Mouse (Mus musculus): ENCODE measurements around the gene Mpig6b. TPM values are rescaled to one million over a fixed set of nuclear protein-coding genes. Genes with fewer than 3 reads are reported as not detected.
A peak's percentile ranks its signal among the peaks of the same experiment; 100 is the strongest.

Mpig6b gene
- polyA plus RNA-seq, 1 experiment from 2014 or later = 0.56 TPM

GRCm38 (mm10) chr17:35018171-35018570, 47.8 kb downstream of the Mpig6b start:
- ATAC-seq = no peak
- WGBS = 74% methylated on average over 3 of the region's 3 CpGs
- H3K4me2 ChIP-seq = no peak overlapping the region
- 0 out of 2 replicates have a peak overlapping the region, but pooled peaks have one; percentile 21 for H3K9ac ChIP-seq
- H3K4me1 ChIP-seq = peaks cover 14% of the 10 kb centered on the region
- H3K36me3 ChIP-seq (ENCODE audit: poor library complexity, severe bottlenecking) = peaks cover 47% of the 10 kb centered on the region
- no peak overlapping the region for H3K27ac ChIP-seq
- H3K27me3 ChIP-seq = no peaks in the 10 kb centered on the region
- no peak overlapping the region for H3K4me3 ChIP-seq
- H3K9me3 ChIP-seq (replicated peaks) = no peaks in the 10 kb centered on the region

GRCm38 (mm10) chr17:35017706-35018030, 48.3 kb downstream of the Mpig6b start:
- Histone ChIP-seq H3K4me1 (peaks cover 14% of the 10 kb centered on the region), H3K4me3 (no peak overlapping the region), H3K27ac (no peak overlapping the region), H3K9ac (peak overlapping the region; percentile 21; the same call in 1 of the 2 replicates), H3K36me3 (ENCODE audit: poor library complexity, severe bottlenecking) (peaks cover 52% of the 10 kb centered on the region), H3K9me3 (replicated peaks) (no peaks in the 10 kb centered on the region), H3K27me3 (no peaks in the 10 kb centered on the region), H3K4me2 (no peak overlapping the region)
- no peak for ATAC-seq
- 75% methylated on average over 14 of the region's 14 CpGs for WGBS

- Histone ChIP-seq H3K4me1 (peaks cover 14% of the 10 kb centered on the region), H3K27me3 (no peaks in the 10 kb centered on the region), H3K9ac (peak overlapping the region; percentile 46), H3K27ac (peak overlapping the region; percentile 44), H3K4me3 (no peak overlapping the region), H3K4me2 (no peak overlapping the region), H3K36me3 (ENCODE audit: poor library complexity, severe bottlenecking) (peaks cover 58% of the 10 kb centered on the region), H3K9me3 (replicated peaks) (no peaks in the 10 kb centered on the region)
- WGBS = 77% methylated on average over 10 of the region's 10 CpGs
- 0 out of 2 replicates have a peak, but pooled peaks have one; percentile 3 for ATAC-seq
Measured at GRCm38 (mm10) chr17:35016791-35017705, 48.9 kb downstream of the Mpig6b start.

GRCm38 (mm10) chr17:35016376-35016775, 49.6 kb downstream of the Mpig6b start, which contains the start of gene Vwa7:
TSS of gene Vwa7 (plus strand) at chr17:35016579.
- peak within 1 kb of the TSS; percentile 44 for H3K27ac ChIP-seq
- peaks cover 65% of the 10 kb centered on the region for H3K36me3 ChIP-seq (ENCODE audit: poor library complexity, severe bottlenecking)
- 38% methylated on average over 12 of the region's 12 CpGs for WGBS
- H3K4me3 ChIP-seq = no peak within 1 kb of the TSS
- ATAC-seq = peak; percentile 71
- H3K9ac ChIP-seq = peak within 1 kb of the TSS; percentile 46
- H3K27me3 ChIP-seq = no peaks in the 10 kb centered on the region
- H3K4me1 ChIP-seq = peaks cover 11% of the 10 kb centered on the region
- 0 out of 2 replicates have a peak within 1 kb of the TSS, but pooled peaks have one; percentile 10 for H3K4me2 ChIP-seq
- H3K9me3 ChIP-seq (replicated peaks) = no peaks in the 10 kb centered on the region

- Histone ChIP-seq H3K27me3 (no peaks in the 10 kb centered on the region), H3K4me2 (no peak overlapping the region), H3K4me3 (no peak overlapping the region), H3K27ac (no peak overlapping the region), H3K36me3 (ENCODE audit: poor library complexity, severe bottlenecking) (peaks cover 76% of the 10 kb centered on the region), H3K9me3 (replicated peaks) (no peaks in the 10 kb centered on the region), H3K9ac (0 out of 2 replicates have a peak overlapping the region, but pooled peaks have one; percentile 18), H3K4me1 (peaks cover 9% of the 10 kb centered on the region)
- ATAC-seq = no peak
- 91% methylated on average over 16 of the region's 16 CpGs for WGBS
Measured at GRCm38 (mm10) chr17:35015296-35015695, 50.7 kb downstream of the Mpig6b start.

- Histone ChIP-seq H3K4me1 (peaks cover 9% of the 10 kb centered on the region), H3K9me3 (replicated peaks) (no peaks in the 10 kb centered on the region), H3K36me3 (ENCODE audit: poor library complexity, severe bottlenecking) (peaks cover 96% of the 10 kb centered on the region), H3K4me3 (no peak overlapping the region), H3K27me3 (no peaks in the 10 kb centered on the region), H3K4me2 (no peak overlapping the region), H3K27ac (no peak overlapping the region), H3K9ac (no peak overlapping the region)
- no peak for ATAC-seq
- WGBS = 86% methylated on average over 6 of the region's 6 CpGs
Measured at GRCm38 (mm10) chr17:35013221-35013620, 52.8 kb downstream of the Mpig6b start.

Other genes starting within 250 kb of the Mpig6b start
- gene Stk19, start 229.2 kb downstream of the Mpig6b start, polyA plus RNA-seq (2015; fragmentation: Nextera tagmentation; extraction: Ambion mirVana) = 36.6 and 40.0 TPM in 2 replicates
- gene Dxo, start 229.2 kb downstream of the Mpig6b start, polyA plus RNA-seq (2015; fragmentation: Nextera tagmentation; extraction: Ambion mirVana) = 68.6 and 75.7 TPM in 2 replicates
- 50.1 and 57.9 TPM in 2 replicates for gene Skiv2l, start 216.0 kb downstream of the Mpig6b start, polyA plus RNA-seq (2015; fragmentation: Nextera tagmentation; extraction: Ambion mirVana)
- 106 and 109 TPM in 2 replicates for gene Nelfe, start 215.8 kb downstream of the Mpig6b start, polyA plus RNA-seq (2015; fragmentation: Nextera tagmentation; extraction: Ambion mirVana)
- gene Cfb, start 203.7 kb downstream of the Mpig6b start, polyA plus RNA-seq (2015; fragmentation: Nextera tagmentation; extraction: Ambion mirVana) = 1.9 and 2.0 TPM in 2 replicates
- gene Zbtb12, start 186.7 kb downstream of the Mpig6b start, polyA plus RNA-seq (2015; fragmentation: Nextera tagmentation; extraction: Ambion mirVana) = 7.8 and 9.7 TPM in 2 replicates
- not detected in 2 replicates for gene Gm20547, start 184.1 kb downstream of the Mpig6b start, polyA plus RNA-seq (2015; fragmentation: Nextera tagmentation; extraction: Ambion mirVana)
- gene C2, start 167.9 kb downstream of the Mpig6b start, polyA plus RNA-seq (2015; fragmentation: Nextera tagmentation; extraction: Ambion mirVana) = 0.74 and 1.4 TPM in 2 replicates
- gene Ehmt2, start 167.7 kb downstream of the Mpig6b start, polyA plus RNA-seq (2015; fragmentation: Nextera tagmentation; extraction: Ambion mirVana) = 97.9 and 107 TPM in 2 replicates
- gene Slc44a4, start 151.7 kb downstream of the Mpig6b start, polyA plus RNA-seq (2015; fragmentation: Nextera tagmentation; extraction: Ambion mirVana) = not detected in 2 replicates
- gene Neu1, start 134.9 kb downstream of the Mpig6b start, polyA plus RNA-seq (2015; fragmentation: Nextera tagmentation; extraction: Ambion mirVana) = 18.0 and 18.7 TPM in 2 replicates
- gene Hspa1b, start 106.9 kb downstream of the Mpig6b start, polyA plus RNA-seq (2015; fragmentation: Nextera tagmentation; extraction: Ambion mirVana) = 0.10 and 0.12 TPM in 2 replicates
- not detected in 2 replicates for gene Gm20481, start 96.3 kb downstream of the Mpig6b start, polyA plus RNA-seq (2015; fragmentation: Nextera tagmentation; extraction: Ambion mirVana)
- gene Hspa1a, start 94.0 kb downstream of the Mpig6b start, polyA plus RNA-seq (2015; fragmentation: Nextera tagmentation; extraction: Ambion mirVana) = 1.5 and 1.6 TPM in 2 replicates
- gene Hspa1l, start 93.5 kb downstream of the Mpig6b start, polyA plus RNA-seq (2015; fragmentation: Nextera tagmentation; extraction: Ambion mirVana) = 1.00 and 1.3 TPM in 2 replicates
- 203 and 213 TPM in 2 replicates for gene Lsm2, start 84.3 kb downstream of the Mpig6b start, polyA plus RNA-seq (2015; fragmentation: Nextera tagmentation; extraction: Ambion mirVana)
- gene Vars, start 65.2 kb downstream of the Mpig6b start, polyA plus RNA-seq (2015; fragmentation: Nextera tagmentation; extraction: Ambion mirVana) = 88.4 and 104 TPM in 2 replicates
- 0.18 and 0.20 TPM in 2 replicates for gene Vwa7, start 49.6 kb downstream of the Mpig6b start, polyA plus RNA-seq (2015; fragmentation: Nextera tagmentation; extraction: Ambion mirVana)
- gene Sapcd1, start 38.2 kb downstream of the Mpig6b start, polyA plus RNA-seq (2015; fragmentation: Nextera tagmentation; extraction: Ambion mirVana) = 7.2 and 7.8 TPM in 2 replicates
- 4.5 and 5.9 TPM in 2 replicates for gene Msh5, start 19.4 kb downstream of the Mpig6b start, polyA plus RNA-seq (2015; fragmentation: Nextera tagmentation; extraction: Ambion mirVana)
- gene Clic1, start 16.2 kb downstream of the Mpig6b start, polyA plus RNA-seq (2015; fragmentation: Nextera tagmentation; extraction: Ambion mirVana) = 141 and 147 TPM in 2 replicates
- 543 and 566 TPM in 2 replicates for gene Ddah2, start 7.1 kb downstream of the Mpig6b start, polyA plus RNA-seq (2015; fragmentation: Nextera tagmentation; extraction: Ambion mirVana)
- gene Ly6g6c, start 796 bp downstream of the Mpig6b start, polyA plus RNA-seq (2015; fragmentation: Nextera tagmentation; extraction: Ambion mirVana) = not detected in 2 replicates
- 1.7 and 2.3 TPM in 2 replicates for gene Ly6g6e, start 10.7 kb upstream of the Mpig6b start, polyA plus RNA-seq (2015; fragmentation: Nextera tagmentation; extraction: Ambion mirVana)
- gene Ly6g6d, start 11.9 kb upstream of the Mpig6b start, polyA plus RNA-seq (2015; fragmentation: Nextera tagmentation; extraction: Ambion mirVana) = 0.58 and 0.81 TPM in 2 replicates
- gene Ly6g6f, start 19.4 kb upstream of the Mpig6b start, polyA plus RNA-seq (2015; fragmentation: Nextera tagmentation; extraction: Ambion mirVana) = 0.25 TPM in 1 of 2 replicates, not detected in the other
- 74.9 and 77.6 TPM in 2 replicates for gene Abhd16a, start 23.1 kb upstream of the Mpig6b start, polyA plus RNA-seq (2015; fragmentation: Nextera tagmentation; extraction: Ambion mirVana)
- not detected in 2 replicates for gene Ly6g5c, start 42.1 kb upstream of the Mpig6b start, polyA plus RNA-seq (2015; fragmentation: Nextera tagmentation; extraction: Ambion mirVana)
- 1.2 and 1.3 TPM in 2 replicates for gene Ly6g5b, start 49.2 kb upstream of the Mpig6b start, polyA plus RNA-seq (2015; fragmentation: Nextera tagmentation; extraction: Ambion mirVana)
- gene Gpank1, start 55.3 kb upstream of the Mpig6b start, polyA plus RNA-seq (2015; fragmentation: Nextera tagmentation; extraction: Ambion mirVana) = 32.4 and 33.3 TPM in 2 replicates
- 339 and 356 TPM in 2 replicates for gene Csnk2b, start 55.9 kb upstream of the Mpig6b start, polyA plus RNA-seq (2015; fragmentation: Nextera tagmentation; extraction: Ambion mirVana)
- 8.3 and 8.6 TPM in 2 replicates for gene D17H6S53E, start 60.2 kb upstream of the Mpig6b start, polyA plus RNA-seq (2015; fragmentation: Nextera tagmentation; extraction: Ambion mirVana)
- gene Apom, start 65.9 kb upstream of the Mpig6b start, polyA plus RNA-seq (2015; fragmentation: Nextera tagmentation; extraction: Ambion mirVana) = 0.93 and 0.99 TPM in 2 replicates
- gene Bag6, start 69.0 kb upstream of the Mpig6b start, polyA plus RNA-seq (2015; fragmentation: Nextera tagmentation; extraction: Ambion mirVana) = 82.5 and 82.6 TPM in 2 replicates
- 213 TPM in 2 replicates for gene Prrc2a, start 98.7 kb upstream of the Mpig6b start, polyA plus RNA-seq (2015; fragmentation: Nextera tagmentation; extraction: Ambion mirVana)
- gene Aif1, start 109.9 kb upstream of the Mpig6b start, polyA plus RNA-seq (2015; fragmentation: Nextera tagmentation; extraction: Ambion mirVana) = 5.6 and 6.0 TPM in 2 replicates
- gene Lst1, start 122.3 kb upstream of the Mpig6b start, polyA plus RNA-seq (2015; fragmentation: Nextera tagmentation; extraction: Ambion mirVana) = 3.5 and 4.2 TPM in 2 replicates
- gene Ltb, start 128.3 kb upstream of the Mpig6b start, polyA plus RNA-seq (2015; fragmentation: Nextera tagmentation; extraction: Ambion mirVana) = 0.20 TPM in 1 of 2 replicates, not detected in the other
- gene Tnf, start 135.8 kb upstream of the Mpig6b start, polyA plus RNA-seq (2015; fragmentation: Nextera tagmentation; extraction: Ambion mirVana) = not detected in 2 replicates
- gene Lta, start 139.2 kb upstream of the Mpig6b start, polyA plus RNA-seq (2015; fragmentation: Nextera tagmentation; extraction: Ambion mirVana) = 0.16 TPM in 1 of 2 replicates, not detected in the other
- gene Gm16181, start 154.7 kb upstream of the Mpig6b start, polyA plus RNA-seq (2015; fragmentation: Nextera tagmentation; extraction: Ambion mirVana) = 0.37 and 0.59 TPM in 2 replicates
- 20.8 and 24.3 TPM in 2 replicates for gene Atp6v1g2, start 167.5 kb upstream of the Mpig6b start, polyA plus RNA-seq (2015; fragmentation: Nextera tagmentation; extraction: Ambion mirVana)
- 10.5 and 11.2 TPM in 2 replicates for gene Nfkbil1, start 169.6 kb upstream of the Mpig6b start, polyA plus RNA-seq (2015; fragmentation: Nextera tagmentation; extraction: Ambion mirVana)
- gene Ddx39b, start 175.6 kb upstream of the Mpig6b start, polyA plus RNA-seq (2015; fragmentation: Nextera tagmentation; extraction: Ambion mirVana) = 592 and 632 TPM in 2 replicates
- gene H2-D1, start 196.5 kb upstream of the Mpig6b start, polyA plus RNA-seq (2015; fragmentation: Nextera tagmentation; extraction: Ambion mirVana) = 37.7 and 45.8 TPM in 2 replicates

Measured in forebrain, embryonic 13.5 days (tissue).